Mouse (Mus musculus) heart, adult 2 months (tissue): ENCODE results near the gene Rnf130.

Source experiments
- CTCF ChIP-seq: fragments of 200-600 bp; IDR thresholded peaks from 2 replicates; pipeline ENCODE4 v1.8.1; 2022; ENCODE audit warnings: antibody characterized with exemption, mild to moderate bottlenecking, moderate library complexity
- EP300 ChIP-seq: fragments of 200-500 bp; IDR thresholded peaks from 2 replicates; pipeline ENCODE4 v1.6.1; 2011; ENCODE audit warnings: low read depth, low read length, control low read depth; ENCODE audit not compliant: insufficient read depth
- POLR2A ChIP-seq: fragments of 200-500 bp; IDR thresholded peaks from 2 replicates; pipeline ENCODE4 v1.6.1; 2011; ENCODE audit warnings: mild to moderate bottlenecking, low read depth, low read length, control low read depth; ENCODE audit not compliant: insufficient read depth

- TF ChIP-seq CTCF (no peak), POLR2A (no peak), EP300 (no peak)
These were observed 102.6 kb downstream of the Rnf130 start for GRCm38 (mm10) chr11:50127781-50128180.
